Mouse (Mus musculus) adrenal gland, postnatal 36 days (tissue): Measurements from ENCODE around the gene Zbtb22. TPM values are rescaled to one million over a fixed set of nuclear protein-coding genes. Genes with fewer than 3 reads are reported as not detected.
"Not testable (repeated sequence)": the region's sequence is repeated elsewhere in the genome, so short reads cannot be mapped to it uniquely, and the experiment has no call there.

Experiments
- DNase-seq, 2 experiments: peaks; one replicate each; pipeline ENCODE4 v3.0.0; 2021; ENCODE audit warnings: mixed read lengths in 1 of 2
- long read RNA-seq, 2 experiments: library from polyadenylated mRNA; stranded (forward); transcript quantifications; one replicate each; pipeline ENCODE4 v2.0.0; 2021; ENCODE audit warnings: borderline sequencing depth in 2 of 2
- total RNA-seq, 2 experiments: library from RNA; stranded (reverse); gene quantifications; 2 replicates each; pipeline ENCODE4 v1.2.3; 2021

Gene Zbtb22
- 10 to 100 TPM; 26.5 to 36.1 TPM for total RNA-seq
- long read RNA-seq, experiment 1, transcript Zbtb22-201 (2 exons, 2,612 nt): major isoform, 67 of 85 reads
- long read RNA-seq, experiment 1, partial matches to known transcripts: 18 of 85 reads
- long read RNA-seq, experiment 1, other reads (novel, unspliced or antisense): 0 of 85 reads
- long read RNA-seq, experiment 2, transcript Zbtb22-201 (2 exons, 2,612 nt): major isoform, 20 of 24 reads
- long read RNA-seq, experiment 2, partial matches to known transcripts: 0 of 24 reads
- long read RNA-seq, experiment 2, other reads (novel, unspliced or antisense): 3 of 24 reads

DNA sequence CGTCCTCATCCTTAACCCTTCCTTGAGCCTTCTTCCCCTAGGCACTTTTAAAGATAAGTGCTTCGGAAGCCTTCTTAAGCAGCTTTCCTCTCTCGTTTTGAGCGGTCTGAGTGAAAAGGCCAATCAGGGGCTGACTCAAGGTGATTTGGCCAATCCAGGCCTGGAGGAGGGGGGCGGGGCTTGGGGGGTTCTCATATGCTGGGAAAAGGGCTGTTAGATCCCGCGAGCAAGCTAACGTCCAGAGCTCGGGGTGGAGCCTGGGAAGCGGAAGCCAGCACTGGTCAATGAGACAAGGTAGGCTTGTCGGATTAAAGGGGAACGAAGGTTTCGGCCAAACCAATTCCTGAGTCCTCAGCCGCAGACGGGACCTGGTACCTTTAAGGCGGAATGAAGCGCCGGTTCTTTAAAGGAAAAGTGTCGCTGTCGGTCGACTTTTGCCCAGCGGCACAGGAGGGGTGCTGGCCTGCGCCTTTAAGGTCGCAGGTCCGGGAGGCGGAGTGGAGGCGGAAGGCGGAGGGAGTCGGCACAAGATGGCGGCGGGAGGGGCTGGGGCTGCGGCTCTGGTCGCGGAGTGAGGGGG is at the start of gene Zbtb22, which contains the start of gene Tapbp:
Gene Zbtb22, plus strand, starts transcription at position 234 of the 580 bp plus-strand sequence.
Gene Tapbp, plus strand, starts transcription at position 229 of the 580 bp plus-strand sequence.
- DNase-seq: peak; percentile 95 to 98

DNA sequence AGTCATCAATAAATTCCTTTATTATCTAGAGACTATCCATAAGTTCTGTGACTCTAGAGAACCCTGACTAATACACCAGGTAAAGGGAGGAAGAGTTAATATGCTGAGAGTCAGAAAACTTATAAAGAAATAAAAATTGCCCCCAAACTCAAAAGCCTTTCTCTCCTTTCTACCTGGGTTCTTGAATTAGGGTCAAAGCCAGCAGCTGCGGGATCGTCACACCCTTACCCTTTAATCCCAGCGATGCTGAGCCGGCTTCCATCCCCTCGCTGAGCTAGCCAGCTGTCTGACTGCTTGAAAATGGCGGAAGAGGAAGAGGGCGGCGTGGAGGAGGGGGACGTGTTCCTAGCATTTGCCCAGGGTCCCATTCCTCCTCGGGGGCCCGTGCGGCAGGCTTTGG is 42.2 kb upstream of the Zbtb22 start, which contains the start of gene Gm7029:
Gene Gm7029, plus strand, starts transcription at position 301 of the 400 bp plus-strand sequence.
- not testable (repeated sequence) for DNase-seq

DNA sequence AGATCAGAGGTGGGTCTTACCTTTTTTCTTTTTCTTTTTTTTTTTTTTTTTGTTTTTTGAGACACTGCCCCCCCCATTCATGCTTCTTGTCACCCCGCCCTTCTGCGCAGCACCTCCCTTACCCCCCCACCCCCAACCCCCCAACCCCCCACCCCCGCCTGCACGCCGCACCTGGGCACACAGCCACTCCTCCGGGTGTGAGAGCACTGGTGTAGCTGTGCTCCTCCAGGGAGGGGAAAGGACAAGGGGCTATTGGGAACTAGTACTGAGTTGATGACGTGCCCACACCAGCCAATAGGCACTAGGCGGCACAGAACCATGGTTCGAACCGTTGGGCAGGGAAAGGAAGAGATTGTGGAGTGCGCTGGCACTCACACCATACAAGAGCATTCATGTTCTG is 41.3 kb upstream of the Zbtb22 start:
- no peak for DNase-seq

DNA sequence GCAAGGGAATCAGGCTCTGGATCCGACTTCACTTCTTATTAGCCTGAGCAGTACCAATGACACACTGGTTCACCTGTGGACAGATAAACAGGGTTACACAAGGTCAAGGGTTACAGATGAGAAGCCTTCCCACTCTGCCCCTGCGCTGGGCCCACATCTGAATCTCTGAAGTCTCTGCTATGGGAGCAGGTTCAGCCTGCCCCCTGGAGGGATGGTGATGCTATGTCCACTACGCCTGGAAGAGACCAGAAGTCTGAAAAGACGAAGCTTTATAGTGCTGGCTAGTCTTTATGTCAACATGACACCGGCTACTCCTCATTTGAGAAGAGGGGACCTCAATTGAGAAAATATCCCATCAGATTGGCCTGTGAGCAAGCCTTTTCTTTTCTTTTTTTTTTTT is 39.9 kb upstream of the Zbtb22 start:
- DNase-seq: peak in 1 of 2 experiments; percentile 46

DNA sequence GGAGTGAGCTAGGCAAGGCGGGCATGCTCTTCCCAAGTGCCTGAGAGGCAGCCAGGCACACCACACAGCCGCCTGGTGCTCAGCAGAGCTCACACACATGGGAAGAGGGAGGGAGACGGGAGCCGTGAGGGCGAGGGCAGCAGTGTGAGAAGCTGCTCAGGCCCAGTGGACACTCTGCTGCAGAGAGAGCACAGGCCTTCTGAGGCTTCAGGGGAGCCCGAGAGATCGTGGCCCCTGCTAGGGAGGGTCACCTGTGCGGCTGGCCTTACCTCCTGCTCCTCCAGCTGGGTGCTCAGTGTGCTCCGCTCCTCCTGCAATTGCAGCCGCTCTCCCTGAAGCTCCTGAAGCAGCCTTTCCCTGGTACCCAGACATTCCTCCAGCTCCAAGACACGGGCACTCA is 31.4 kb upstream of the Zbtb22 start:
- not testable (repeated sequence) for DNase-seq

DNA sequence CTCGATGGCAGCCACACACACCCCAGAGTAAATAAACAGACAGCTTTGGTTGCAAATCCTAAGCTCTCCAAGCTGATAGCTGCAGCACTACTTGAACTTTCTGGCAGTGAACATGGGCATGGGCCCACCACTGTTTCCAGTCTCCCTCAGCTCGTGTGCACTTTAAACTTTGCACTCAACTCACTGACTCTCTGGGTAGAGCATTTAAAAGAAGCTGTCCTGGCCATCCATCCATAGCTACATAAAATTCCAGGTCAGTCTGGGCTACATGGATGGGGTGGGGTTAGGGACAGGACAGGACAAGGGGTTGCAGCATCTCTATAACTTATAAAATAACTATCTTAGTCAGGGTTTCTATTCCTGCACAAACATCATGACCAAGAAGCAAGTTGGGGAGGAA is 27.9 kb upstream of the Zbtb22 start:
- DNase-seq: not testable (repeated sequence)

DNA sequence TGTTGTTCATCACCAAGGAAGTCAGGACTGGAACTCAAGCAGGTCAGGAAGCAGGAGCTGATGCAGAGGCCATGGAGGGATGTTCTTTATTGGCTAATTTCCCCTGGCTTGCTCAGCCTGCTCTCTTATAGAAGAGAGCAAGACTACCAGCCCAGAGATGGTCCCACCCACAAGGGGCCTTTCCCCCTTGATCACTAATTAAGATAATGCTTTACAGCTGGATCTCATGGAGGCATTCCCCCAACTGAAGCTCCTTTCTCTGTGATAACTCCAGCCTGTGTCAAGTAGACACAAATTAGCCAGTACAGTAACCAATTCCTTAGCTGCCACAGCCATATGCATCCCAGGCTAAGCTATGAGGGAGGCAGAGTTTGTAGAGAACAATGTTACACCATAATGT is 27.5 kb upstream of the Zbtb22 start:
- not testable (repeated sequence) for DNase-seq

DNA sequence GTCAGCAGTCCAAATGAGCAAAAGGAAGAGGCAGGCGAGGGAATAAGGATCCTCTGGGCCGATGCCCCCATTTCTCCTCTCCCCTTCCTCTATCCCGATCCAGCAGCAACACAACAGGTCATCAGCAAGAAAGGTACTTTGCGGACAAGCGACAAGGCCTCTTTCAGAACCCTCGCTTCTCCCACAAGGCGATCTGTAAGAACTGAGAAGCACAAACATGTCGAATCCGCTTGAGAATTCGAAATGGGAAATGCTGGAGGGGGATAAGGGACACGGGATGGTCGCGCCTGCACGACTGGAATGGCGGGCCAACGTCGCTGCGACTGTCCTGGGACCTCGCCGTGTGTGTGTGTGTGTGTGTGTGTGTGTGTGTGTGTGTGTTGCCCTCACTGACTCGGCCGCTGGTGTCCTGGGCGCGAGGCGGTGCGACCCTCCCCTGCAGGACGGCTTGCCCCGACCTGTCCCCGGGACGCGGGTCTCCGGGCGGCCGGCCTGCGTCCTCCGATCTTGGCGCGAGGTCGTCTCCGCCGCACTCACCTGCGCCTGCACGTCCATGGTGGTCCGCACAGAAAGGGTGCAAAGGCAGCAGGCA is 25.7 kb upstream of the Zbtb22 start:
- DNase-seq: not testable (repeated sequence)

DNA sequence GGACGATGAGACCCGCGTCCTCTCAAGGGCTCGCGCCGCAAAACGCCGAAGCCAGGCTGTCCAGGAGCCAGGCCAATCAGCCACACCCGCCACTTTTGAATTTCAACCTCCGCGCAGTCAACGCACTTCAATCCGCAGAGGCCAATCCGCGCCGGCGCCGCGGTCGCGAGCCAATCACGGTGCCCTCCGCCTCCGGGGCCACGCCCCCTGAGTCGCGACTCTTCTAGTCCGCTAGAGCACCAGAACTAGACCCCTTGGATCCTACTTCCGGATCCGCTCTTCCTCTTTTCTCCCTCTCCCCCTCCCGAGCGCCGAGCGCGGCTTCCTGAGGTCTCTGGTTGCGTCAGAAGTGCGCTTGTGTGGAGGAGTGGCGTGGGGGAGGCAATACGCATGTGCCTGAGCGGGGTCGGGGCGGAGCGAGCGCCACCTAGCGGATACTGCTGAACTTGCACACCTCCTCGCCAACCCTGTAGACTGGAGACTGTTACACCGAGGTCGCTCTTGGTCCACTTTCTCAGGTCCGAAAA is 25.1 kb upstream of the Zbtb22 start, which contains the start of gene Kifc1:
Gene Kifc1, minus strand, starts transcription at position 129 of the 527 bp plus-strand sequence.
- peak; percentile 98 to 99 for DNase-seq

DNA sequence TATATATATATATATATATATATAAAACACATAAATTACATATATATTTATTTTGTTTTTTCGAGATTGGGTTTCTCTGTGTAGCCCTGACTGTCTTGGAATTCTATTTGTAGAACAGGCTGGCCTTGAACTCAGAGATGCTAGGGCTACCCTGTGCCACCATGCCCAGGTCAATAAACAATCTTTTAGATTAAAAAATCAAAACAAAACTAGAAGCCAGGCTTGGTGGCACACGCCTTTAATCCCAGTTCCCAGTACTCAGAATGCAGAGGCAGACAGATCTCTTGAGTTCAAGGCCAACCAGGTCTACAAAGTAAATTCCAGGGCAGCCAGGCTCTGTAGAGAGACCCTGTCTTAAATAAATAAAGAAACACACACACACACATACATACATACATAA is 24.3 kb upstream of the Zbtb22 start:
- DNase-seq: no peak

DNA sequence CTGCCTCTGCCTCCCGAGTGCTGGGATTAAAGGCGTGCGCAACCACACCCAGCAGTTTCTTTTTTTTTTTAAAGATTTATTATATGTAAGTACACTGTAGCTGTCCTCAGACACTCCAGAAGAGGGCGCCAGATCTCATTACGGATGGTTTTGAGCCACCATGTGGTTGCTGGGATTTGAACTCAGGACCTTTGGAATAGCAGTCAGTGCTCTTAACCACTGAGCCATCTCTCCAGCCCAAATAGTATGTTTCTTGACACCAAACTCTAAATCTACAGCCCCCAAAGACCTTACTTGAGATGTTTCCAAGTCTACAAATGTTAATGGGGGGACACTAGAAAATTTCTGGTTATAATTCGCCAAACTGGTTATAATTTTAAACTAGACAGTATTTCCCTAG is 23.8 kb upstream of the Zbtb22 start:
- DNase-seq: not testable (repeated sequence)

DNA sequence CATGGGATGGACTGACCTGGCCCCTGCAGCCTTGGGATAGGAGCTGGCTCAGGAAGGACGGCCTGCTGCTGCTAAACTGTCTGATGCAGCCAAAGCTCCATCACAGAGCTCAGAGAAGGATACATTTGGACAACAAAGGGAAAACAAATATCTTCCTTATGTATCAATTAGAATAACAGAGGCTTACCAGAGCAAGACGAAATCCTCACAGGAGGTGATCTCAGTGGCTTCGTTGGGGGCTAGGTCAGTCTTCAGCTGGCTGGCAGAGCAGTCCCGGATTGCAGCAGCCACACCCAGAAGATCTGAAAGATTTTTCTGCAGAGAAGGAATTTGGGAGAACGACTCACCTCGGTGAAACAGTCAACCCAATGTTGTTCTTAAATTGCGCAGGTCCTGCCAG is 23.3 kb upstream of the Zbtb22 start:
- DNase-seq: no peak

DNA sequence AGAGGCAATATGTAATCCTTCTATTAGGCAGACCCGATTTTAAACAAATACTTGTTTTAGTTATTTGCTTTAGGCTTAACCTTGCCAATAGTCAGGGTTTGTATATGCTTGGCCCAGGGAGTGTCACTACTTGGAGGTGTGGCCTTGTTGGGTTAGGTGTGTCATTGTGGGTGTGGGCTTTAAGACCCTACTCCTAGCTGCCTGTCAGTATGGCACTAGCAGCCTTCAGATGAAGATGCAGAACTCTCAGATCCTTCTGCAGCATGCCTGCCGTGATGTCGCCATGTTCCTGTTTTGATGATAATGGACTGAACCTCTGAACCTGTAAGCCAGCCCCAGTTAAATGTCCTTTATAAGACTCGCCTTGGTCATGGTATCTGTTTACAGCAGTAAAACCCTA is 22.7 kb upstream of the Zbtb22 start:
- DNase-seq: not testable (repeated sequence)

DNA sequence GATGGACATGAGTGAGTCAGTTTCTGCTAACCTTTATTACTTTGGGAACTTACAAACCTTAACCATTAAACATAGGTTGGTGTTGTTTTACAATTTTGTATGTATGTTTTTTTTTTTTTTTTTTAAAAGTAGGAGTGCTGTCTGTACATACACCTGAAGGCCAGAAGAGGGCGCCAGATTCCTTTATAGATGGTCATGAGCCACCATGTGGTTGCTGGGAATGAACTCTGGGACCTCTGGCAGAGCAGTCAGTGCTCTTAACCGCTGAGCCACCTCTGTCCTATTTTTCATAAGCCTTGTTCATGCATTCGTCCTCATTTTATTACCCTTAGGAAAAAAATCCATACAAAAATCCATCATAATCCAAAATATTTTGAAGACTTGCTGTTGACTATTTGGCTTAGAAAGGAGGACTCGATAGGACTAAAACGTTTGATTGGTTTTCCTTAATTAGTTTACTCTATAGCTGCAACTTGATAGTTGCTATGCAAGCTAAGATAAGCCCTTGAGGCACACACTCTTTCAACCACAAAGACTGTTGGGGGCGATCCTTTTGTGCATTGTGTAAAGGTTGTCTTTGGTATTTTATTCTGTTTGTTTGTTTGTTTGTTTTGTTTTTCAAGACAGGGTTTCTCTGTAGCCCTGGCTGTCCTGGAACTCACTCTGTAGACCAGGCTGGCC is 18.4 kb upstream of the Zbtb22 start:
- peak in 1 of 2 experiments; percentile 60 for DNase-seq

DNA sequence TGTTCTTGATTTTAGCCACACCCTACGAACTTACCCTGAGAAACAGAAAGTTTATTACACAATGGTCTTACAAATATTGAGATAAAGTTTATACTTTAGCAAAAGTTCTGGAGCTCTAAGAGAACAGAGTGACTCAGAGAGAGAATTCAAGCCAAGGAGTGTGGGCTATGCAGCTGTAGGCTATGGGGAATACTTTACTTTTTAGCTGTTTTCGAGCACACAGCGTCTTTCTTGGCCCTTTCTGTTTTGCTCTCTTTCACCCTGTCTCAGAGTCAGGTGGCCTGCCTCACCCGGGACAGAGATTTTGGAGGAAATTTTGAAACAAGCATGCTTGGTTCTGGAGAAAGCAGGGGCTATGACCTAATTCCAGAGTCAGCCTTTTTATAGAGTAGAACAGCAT is 17.5 kb upstream of the Zbtb22 start:
- DNase-seq: not testable (repeated sequence)

DNA sequence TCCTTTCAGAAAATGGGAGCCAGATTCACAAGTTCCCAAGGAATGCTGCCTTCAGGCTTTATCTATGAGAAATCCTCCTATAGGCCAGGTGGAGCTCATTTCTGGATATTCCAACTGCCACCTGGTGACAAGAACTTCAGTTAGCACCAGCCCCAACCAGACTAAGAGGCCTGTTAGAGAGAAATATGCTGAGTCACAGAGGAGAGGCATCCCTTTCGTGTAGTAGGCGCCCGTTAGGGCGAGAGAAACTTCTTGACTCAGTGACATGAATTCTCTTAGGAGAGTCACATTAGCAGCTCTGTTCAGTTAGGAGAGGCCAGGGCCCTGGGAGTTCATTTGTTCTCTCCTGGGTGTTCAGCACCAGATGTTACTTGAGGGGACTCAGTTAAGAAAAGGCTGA is 16.1 kb upstream of the Zbtb22 start:
- DNase-seq: no peak

DNA sequence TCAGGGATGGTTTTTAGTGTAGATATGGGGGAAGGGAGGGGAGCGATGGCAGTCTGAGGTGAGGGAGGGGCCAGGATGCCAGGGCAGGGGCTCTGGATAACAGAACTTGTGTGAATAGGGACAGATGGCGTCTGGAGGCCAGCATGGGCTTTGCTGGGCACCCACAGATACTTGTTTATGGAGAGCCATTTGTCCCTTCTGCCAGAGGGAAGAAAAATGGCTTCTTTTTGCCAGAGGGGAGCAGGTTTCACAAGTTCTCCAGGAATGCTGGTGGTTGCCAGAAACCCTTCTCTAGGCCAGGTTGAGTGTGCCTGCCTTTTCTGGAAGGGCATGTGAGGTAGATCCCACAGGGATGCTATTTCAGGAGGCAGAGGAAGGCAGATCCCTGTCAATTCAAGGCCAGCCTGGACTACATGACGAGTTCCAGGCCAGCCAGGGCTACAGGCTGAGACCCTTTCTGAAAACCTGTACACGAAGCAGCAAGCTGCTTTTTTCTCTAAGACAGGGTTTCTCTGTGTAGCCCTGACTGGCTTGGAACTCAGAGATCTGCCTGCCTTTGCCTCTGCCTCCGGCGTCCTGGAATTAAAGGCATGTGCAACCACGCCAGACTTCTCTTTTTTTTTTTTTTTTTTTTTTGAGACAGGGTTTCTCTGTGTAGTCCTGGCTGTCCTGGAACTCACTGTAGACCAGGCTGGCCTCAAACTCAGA is 15.3 kb upstream of the Zbtb22 start:
- DNase-seq: no peak

DNA sequence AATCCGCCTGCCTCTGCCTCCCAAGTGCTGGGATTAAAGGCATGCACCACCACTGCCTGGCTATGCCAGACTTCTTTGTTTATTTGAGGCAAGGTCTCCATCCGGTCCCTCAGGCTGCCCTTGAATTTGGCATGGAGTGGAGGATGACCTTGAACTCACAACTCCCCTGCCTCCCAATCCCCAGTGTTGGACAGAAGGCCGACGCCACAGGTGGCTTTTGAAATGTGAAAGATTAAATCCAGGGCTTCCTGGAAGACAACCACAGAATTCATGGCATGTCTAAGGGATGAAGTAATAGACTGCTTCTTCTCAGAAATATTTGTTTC is 14.8 kb upstream of the Zbtb22 start:
- DNase-seq: no peak

DNA sequence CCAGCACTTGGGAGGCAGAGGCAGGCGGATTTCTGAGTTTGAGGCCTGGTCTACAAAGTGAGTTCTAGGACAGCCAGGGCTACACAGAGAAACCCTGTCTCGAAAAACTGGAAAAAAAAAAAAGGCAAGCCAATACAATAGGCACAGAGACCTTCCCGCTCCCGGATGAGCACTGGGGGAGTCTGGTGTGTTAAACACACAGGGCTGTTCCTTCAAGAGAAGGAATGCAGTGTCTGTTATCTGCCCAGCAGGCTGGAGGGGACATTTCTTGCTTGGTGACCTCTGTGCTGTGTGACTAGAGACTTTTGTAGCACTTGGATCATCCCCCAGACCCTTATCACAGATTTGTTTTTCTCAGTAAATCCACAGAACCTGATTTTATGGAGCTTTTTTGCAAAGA is 14.1 kb upstream of the Zbtb22 start:
- no peak for DNase-seq

DNA sequence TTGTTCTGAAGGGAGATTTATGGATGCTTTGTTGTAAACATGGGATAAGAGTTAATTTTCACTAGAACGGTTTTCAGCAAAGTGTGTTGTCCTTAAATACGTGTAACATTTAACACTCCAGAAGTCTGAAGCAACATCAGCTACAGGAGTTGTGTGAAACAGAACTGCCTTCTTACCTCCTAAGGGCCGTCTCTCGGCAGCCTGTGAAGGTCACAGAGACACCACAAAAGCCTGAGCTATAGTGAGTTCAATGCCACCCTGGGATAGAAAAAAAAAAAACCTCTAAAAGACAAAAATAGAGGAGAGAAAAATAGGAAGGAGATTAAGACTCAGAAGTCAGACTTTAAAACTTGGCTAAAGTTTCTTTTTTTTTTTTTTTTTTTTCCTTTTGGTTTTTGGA is 13.6 kb upstream of the Zbtb22 start:
- DNase-seq: no peak

DNA sequence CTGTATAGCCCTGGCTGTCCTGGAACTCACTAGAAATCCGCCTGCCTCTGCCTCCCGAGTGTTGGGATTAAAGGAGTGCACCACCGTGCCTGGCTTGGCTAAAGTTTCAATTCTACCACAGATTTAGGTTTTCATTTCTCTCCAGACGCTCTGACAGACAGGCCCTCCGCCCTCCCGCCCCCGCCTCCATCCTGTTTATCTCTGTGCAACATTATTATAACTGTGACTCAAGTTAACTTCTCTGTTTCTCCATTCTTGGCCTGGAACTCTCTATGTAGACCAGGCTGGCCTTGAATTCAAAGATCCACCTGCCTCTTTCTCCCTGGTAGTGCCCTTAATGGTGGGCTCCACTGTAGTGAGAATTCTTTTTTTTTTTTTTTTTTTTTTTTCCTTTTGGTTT is 13.2 kb upstream of the Zbtb22 start:
- no peak for DNase-seq
